Mouse (Mus musculus): ENCODE measurements around the gene Cdc20. TPM values are rescaled to one million over a fixed set of nuclear protein-coding genes. Genes with fewer than 3 reads are reported as not detected.

The Cdc20 gene
- total RNA-seq, 2 experiments from 2014 or later = 0.89 to 1.3 TPM

DNA sequence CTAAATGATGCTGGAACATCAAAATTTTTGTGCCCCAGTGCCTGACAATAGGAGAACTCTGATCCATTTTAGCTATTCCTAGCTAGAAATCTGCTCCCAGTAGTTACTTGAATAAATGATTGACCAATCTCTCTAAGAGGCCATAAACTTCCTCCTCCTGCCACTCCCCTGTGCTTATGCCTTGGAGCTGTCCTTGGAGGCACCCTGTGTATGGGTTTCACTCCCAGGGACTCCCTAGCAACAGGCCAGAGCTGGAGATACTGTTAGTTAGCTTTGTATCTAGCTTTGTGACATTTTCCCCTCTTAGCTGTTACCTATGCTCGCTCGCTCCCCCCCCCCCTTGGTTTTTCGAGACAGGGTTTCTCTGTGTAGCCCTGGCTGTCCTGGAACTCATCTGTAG lies 15.8 kb downstream of the Cdc20 start:
- DNase-seq (ENCODE audit: low spot score in 2 of 2) = no peak

- DNase-seq (ENCODE audit: low spot score in 2 of 2) = no peak
These were observed 19.9 kb downstream of the Cdc20 start for GRCm38 (mm10) chr4:118417112-118417797.

- peak in 1 of 2 experiments; percentile 34 for DNase-seq (ENCODE audit: low spot score in 2 of 2)
These were observed 20.8 kb downstream of the Cdc20 start for GRCm38 (mm10) chr4:118416329-118416728.

- DNase-seq (ENCODE audit: low spot score in 2 of 2) = no peak
These were observed 21.4 kb downstream of the Cdc20 start for GRCm38 (mm10) chr4:118415779-118416178.

- no peak for DNase-seq (ENCODE audit: low spot score in 2 of 2)
These were observed 23.6 kb downstream of the Cdc20 start for GRCm38 (mm10) chr4:118413553-118413952.

GRCm38 (mm10) chr4:118410871-118411270 lies 26.3 kb downstream of the Cdc20 start:
- DNase-seq (ENCODE audit: low spot score in 2 of 2) = no peak

DNA sequence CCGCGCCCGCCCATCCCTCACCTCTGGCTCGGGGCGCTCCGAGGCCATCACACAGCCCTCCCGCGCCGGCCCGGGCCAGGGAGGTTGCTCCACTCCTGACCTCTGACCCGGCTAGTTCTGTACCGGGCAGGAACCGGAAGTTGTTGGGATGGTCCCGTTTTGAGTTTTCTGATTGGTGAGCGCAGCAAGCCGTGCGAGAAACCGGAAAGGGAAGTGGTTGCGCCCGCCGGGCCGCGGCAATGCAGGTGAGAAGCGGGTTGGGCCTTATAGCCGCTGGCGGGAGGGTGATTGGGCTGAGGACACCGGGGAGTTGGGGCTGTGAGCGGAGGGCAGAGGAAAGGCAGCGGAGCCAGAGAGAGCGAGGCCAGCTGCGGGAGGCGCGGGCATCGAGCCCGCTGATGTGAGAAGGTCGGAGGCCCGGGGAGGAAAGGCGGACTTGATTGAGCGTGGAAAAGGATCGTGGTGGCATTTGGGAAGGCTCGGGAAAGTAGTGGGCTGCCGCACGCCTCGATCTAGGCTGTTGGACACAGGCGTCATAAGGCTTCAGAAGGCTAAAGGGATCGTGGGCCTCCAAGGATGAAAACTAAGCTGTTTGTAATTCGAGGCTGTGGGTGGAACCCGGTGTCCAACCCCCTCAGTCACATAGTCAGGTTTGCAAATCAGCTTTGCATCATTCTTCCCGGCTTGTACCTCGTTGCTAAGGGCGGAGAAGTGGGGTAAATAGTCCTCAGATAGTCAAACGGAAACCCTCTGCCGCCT lies 27.8 kb downstream of the Cdc20 start, which contains the start of the genes Szt2 and Med8:
TSS of gene Szt2 (minus strand) at position 132 of the 759 bp plus-strand sequence.
TSS of gene Med8 (plus strand) at position 196 of the 759 bp plus-strand sequence.
- peak; percentile 86 to 92 for DNase-seq (ENCODE audit: low spot score in 2 of 2)

GRCm38 (mm10) chr4:118402701-118403100 lies 34.5 kb downstream of the Cdc20 start:
- DNase-seq (ENCODE audit: low spot score in 2 of 2) = no peak

GRCm38 (mm10) chr4:118401918-118402317 lies 35.2 kb downstream of the Cdc20 start:
- DNase-seq (ENCODE audit: low spot score in 2 of 2) = no peak

DNA sequence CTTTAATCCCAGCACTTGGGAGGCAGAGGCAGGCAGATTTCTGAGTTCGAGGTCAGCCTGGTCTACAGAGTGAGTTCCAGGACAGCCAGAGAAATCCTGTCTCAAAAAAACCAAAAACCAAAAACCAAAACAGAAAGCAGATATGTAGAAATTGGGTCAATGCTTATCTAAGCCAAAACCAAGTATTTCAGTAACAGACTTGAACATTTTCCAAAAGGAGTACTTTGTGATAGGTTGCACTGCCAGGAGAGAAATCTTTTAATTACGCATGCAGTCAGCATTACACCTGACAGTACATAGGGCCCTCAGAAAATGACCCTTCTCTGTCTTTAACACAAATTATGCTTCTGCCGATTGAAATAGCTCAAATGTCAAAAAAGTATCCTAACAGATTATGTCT lies 35.7 kb downstream of the Cdc20 start:
- no peak for DNase-seq (ENCODE audit: low spot score in 2 of 2)

GRCm38 (mm10) chr4:118398400-118398799 lies 38.8 kb downstream of the Cdc20 start:
- no peak for DNase-seq (ENCODE audit: low spot score in 2 of 2)

DNA sequence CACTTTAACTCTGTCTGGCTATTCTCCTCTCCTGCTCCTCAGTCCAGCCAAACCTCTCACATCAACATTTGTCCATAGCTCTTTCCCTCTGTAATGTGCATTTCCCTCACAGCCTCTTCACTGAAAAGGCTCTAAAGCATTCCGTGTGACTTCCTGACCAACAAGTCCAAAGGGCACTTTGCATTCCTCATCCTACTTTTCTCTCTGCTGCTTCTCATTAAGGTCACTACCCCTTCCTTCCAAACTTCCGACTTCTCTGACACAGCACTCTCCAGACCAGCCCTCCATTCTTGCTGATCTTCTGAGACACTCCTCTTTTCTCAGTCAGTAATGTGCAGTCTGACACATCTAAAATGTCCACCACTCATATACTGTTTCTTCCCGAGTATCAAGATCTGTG lies 40.7 kb downstream of the Cdc20 start:
- no peak for DNase-seq (ENCODE audit: low spot score in 2 of 2)

- DNase-seq (ENCODE audit: low spot score in 2 of 2) = no peak
These were observed 41.9 kb downstream of the Cdc20 start for GRCm38 (mm10) chr4:118395289-118395688.

DNA sequence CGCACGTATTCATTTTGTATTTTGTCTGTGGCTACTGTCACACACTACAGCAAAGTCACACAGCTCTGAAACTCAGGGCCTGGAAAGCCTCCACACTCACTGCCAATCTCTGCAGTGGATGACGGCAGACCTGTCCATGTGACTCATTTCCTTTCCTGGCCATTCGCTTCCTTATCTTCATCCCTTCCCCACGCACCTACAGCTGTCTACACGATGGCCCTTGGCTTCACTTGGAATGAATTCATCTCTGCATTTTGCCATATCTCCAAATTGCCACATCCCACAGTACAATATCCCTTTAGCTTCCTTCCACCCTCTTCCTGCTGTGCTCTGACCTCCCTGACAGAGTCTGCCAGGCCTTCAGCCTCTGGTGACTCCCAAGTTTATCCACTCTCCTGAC lies 42.6 kb downstream of the Cdc20 start:
- DNase-seq (ENCODE audit: low spot score in 2 of 2) = no peak

DNA sequence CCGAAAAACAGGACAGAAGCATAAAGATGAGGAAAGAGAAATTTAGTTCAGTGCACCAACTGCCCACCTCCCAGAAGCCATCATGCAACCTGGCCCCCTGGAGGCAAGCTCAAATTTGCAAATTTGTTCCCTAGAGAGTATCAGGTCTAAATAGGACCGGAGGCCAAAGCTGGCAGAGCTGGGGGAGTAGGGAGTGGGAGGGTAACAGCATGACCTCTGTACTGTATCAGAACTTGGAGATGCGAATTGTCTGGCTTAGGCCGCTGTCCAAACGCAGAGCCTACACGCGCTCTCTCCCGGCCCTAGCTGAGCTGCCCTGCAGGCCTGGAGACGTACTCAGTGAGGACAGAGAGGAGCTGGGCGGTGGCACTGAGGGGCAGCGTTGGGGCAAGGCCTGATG lies 47.0 kb downstream of the Cdc20 start:
- no peak for DNase-seq (ENCODE audit: low spot score in 2 of 2)

GRCm38 (mm10) chr4:118387316-118387715 lies 49.8 kb downstream of the Cdc20 start:
- no peak for DNase-seq (ENCODE audit: low spot score in 2 of 2)

GRCm38 (mm10) chr4:118383271-118383670 lies 53.9 kb downstream of the Cdc20 start:
- DNase-seq (ENCODE audit: low spot score in 2 of 2) = no peak

Other genes with a start within 250 kb of the Cdc20 start
- gene Ptprf, start 145.9 kb downstream of the Cdc20 start, total RNA-seq (2021) = 100 to 1,000 TPM; 101 to 110 TPM
- gene Szt2, start 28.1 kb downstream of the Cdc20 start, total RNA-seq (2021) = 10 to 100 TPM; 30.0 to 33.1 TPM
- gene Med8, start 28.0 kb downstream of the Cdc20 start, total RNA-seq (2021) = 10 to 100 TPM; 53.8 to 60.7 TPM
- 10 to 100 TPM; 18.3 to 19.2 TPM for gene Elovl1, start 9.3 kb downstream of the Cdc20 start, total RNA-seq (2021)
- under 1 TPM; 0.51 to 0.91 TPM for gene Mpl, start 20.2 kb upstream of the Cdc20 start, total RNA-seq (2021)
- 1 to 10 TPM; 7.3 to 7.7 TPM for gene Tie1, start 52.7 kb upstream of the Cdc20 start, total RNA-seq (2021)
- gene 2610528J11Rik, start 89.6 kb upstream of the Cdc20 start, total RNA-seq (2021) = not detected
- gene Tmem125, start 106.7 kb upstream of the Cdc20 start, total RNA-seq (2021) = 1 to 10 TPM; 5.0 to 5.3 TPM
- gene Cfap57, start 183.4 kb upstream of the Cdc20 start, total RNA-seq (2021) = under 1 TPM; 0.79 to 0.98 TPM
- gene Ebna1bp2, start 183.4 kb upstream of the Cdc20 start, total RNA-seq (2021) = 10 to 100 TPM; 55.9 to 63.5 TPM
- gene Olfr62, start 221.6 kb upstream of the Cdc20 start, total RNA-seq (2021) = not detected

All from left cerebral cortex, adult 18-20 months (tissue).